Mouse (Mus musculus): ENCODE measurements at regions not wholly inside any gene's neighbourhood (a gene's known extent, or its start where the extent isn't known, plus 50 kb on each side); places are given as distances from the start of the nearest gene placed in this dataset.

GRCm38 (mm10) chr6:51240039-51240438, 192.4 kb upstream of the Nfe2l3 start:
- WGBS: 77% methylated on average over 3 of the region's 3 CpGs
- DNase-seq: no peak
- TF ChIP-seq CTCF (IDR thresholded peaks at IDR 0.05; ENCODE audit: insufficient read depth, low read length) (no peak), POLR2A (IDR thresholded peaks at IDR 0.05; ENCODE audit: borderline replicate concordance, extremely low read depth, low read depth, low read length) (no peak)
- no peak overlapping the region for H3K4me3 ChIP-seq (replicated peaks; ENCODE audit: extremely low read depth, low read depth, low read length)
- H3K4me1 ChIP-seq (ENCODE audit: control insufficient read depth, insufficient read depth, low read length): no peaks in the 10 kb centered on the region

DNA sequence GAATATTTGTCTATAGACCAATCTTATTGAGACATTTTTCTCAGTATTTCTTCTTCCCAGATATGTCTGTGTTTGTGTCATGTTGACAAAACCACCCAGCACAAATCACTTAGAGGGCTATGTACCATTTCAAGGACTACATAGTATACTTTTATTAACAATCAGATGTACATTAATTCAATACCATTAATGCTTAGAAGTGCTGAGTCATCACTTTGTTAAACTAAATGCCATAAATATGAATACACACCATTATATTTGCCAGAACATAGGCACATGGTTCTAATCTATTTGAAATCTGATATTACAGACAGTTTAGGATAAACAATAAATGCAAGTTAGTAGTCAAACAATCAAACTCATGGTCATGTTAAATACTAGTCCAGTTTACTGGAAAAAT, 182.2 kb upstream of the Nfe2l3 start:
- no peak for DNase-seq
- no peak overlapping the region for H3K4me3 ChIP-seq (replicated peaks; ENCODE audit: extremely low read depth, low read depth, low read length)
- TF ChIP-seq POLR2A (IDR thresholded peaks at IDR 0.05; ENCODE audit: borderline replicate concordance, extremely low read depth, low read depth, low read length) (no peak), CTCF (IDR thresholded peaks at IDR 0.05; ENCODE audit: insufficient read depth, low read length) (no peak)

GRCm38 (mm10) chr6:51251432-51251831, 181.0 kb upstream of the Nfe2l3 start:
- Histone ChIP-seq H3K4me3 (replicated peaks; ENCODE audit: extremely low read depth, low read depth, low read length) (no peak overlapping the region), H3K4me1 (ENCODE audit: control insufficient read depth, insufficient read depth, low read length) (no peaks in the 10 kb centered on the region)
- no peak for TF ChIP-seq CTCF (IDR thresholded peaks at IDR 0.05; ENCODE audit: insufficient read depth, low read length)
- no peak for TF ChIP-seq POLR2A (IDR thresholded peaks at IDR 0.05; ENCODE audit: borderline replicate concordance, extremely low read depth, low read depth, low read length)
- 94% methylated on average over 2 of the region's 2 CpGs for WGBS
- DNase-seq: no peak

More for the DNA sequence above, 182.2 kb upstream of the Nfe2l3 start:
- H3K4me1 ChIP-seq (ENCODE audit: control insufficient read depth, insufficient read depth, low read length): no peaks in the 10 kb centered on the region

DNA sequence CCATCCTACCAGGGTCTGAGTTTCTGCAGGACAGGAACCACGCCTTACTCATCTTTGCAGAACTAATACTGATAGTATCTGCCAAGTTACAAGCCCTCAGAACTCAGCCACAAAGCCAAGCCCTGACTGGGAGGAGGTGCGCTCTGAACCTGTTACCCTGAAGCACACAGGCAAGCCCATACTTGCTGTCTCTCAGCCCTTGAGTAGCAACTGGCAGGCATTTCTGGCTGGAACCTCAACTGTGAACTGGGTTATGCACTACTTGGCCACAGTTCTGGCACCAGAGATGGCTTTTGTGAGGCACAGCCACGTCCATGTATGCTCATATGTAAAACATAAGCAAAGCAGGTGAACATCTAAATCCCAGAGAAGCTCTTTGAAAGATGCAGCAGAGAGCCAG, 179.7 kb upstream of the Nfe2l3 start:
- Histone ChIP-seq H3K4me3 (replicated peaks; ENCODE audit: extremely low read depth, low read depth, low read length) (no peak overlapping the region), H3K4me1 (ENCODE audit: control insufficient read depth, insufficient read depth, low read length) (no peaks in the 10 kb centered on the region)
- TF ChIP-seq CTCF (IDR thresholded peaks at IDR 0.05; ENCODE audit: insufficient read depth, low read length) (no peak), POLR2A (IDR thresholded peaks at IDR 0.05; ENCODE audit: borderline replicate concordance, extremely low read depth, low read depth, low read length) (no peak)
- 83% methylated on average over 3 of the region's 3 CpGs for WGBS
- no peak for DNase-seq

DNA sequence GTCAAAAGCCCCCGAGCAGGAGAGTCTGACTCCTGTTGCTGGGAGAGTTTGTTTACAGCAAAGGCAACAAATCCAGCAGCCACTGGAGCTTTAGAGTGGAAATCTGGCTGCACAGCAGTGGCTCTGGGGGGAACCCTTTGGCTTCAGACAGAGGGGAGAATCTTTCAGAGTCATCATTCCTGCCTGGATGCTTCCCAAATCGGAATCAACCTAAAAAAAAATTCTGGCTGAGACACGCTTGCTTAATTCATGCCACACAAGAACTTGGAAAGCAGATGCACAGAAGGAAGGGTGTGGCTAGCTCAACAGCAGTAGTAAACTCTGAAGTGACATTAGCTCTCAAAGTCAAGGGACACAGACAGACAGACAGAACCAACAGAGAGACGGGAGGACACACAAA, 175.8 kb upstream of the Nfe2l3 start:
- DNase-seq: no peak
- 46% methylated on average over 4 of the region's 4 CpGs for WGBS
- no peak overlapping the region for H3K4me3 ChIP-seq (replicated peaks; ENCODE audit: extremely low read depth, low read depth, low read length)
- TF ChIP-seq POLR2A (IDR thresholded peaks at IDR 0.05; ENCODE audit: borderline replicate concordance, extremely low read depth, low read depth, low read length): no peak
- TF ChIP-seq CTCF (IDR thresholded peaks at IDR 0.05; ENCODE audit: insufficient read depth, low read length): no peak
- no peaks in the 10 kb centered on the region for H3K4me1 ChIP-seq (ENCODE audit: control insufficient read depth, insufficient read depth, low read length)

GRCm38 (mm10) chr6:51257524-51257923, 174.9 kb upstream of the Nfe2l3 start:
- no peak for DNase-seq

DNA sequence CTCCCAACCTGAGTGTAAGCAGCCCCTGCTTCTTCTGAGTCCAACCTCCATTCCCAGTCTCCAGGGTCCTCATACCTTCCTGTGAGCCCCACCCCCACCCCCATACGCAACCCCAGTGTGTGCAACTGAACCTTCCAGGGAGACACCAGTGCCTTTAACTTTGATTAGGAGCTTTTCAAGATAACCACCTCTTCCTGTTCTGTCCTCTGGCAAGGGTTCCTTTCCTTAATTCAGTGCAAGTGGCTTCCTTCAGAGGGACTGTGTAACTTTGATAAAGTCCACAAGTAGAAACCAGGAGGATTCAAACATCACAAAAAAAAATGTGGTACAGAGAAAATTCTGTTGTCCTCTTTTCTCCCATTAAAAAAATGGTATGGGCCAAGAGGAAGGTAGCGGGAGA, 174.2 kb upstream of the Nfe2l3 start:
- DNase-seq: no peak
- 67% methylated on average over 2 of the region's 2 CpGs for WGBS
- TF ChIP-seq CTCF (IDR thresholded peaks at IDR 0.05; ENCODE audit: insufficient read depth, low read length): no peak
- TF ChIP-seq POLR2A (IDR thresholded peaks at IDR 0.05; ENCODE audit: borderline replicate concordance, extremely low read depth, low read depth, low read length): no peak
- no peak overlapping the region for H3K4me3 ChIP-seq (replicated peaks; ENCODE audit: extremely low read depth, low read depth, low read length)
- H3K4me1 ChIP-seq (ENCODE audit: control insufficient read depth, insufficient read depth, low read length): no peaks in the 10 kb centered on the region

More at GRCm38 (mm10) chr6:51257524-51257923, 174.9 kb upstream of the Nfe2l3 start:
- no peak overlapping the region for H3K4me3 ChIP-seq (replicated peaks; ENCODE audit: extremely low read depth, low read depth, low read length)
- WGBS: 80% methylated on average over 6 of the region's 6 CpGs
- no peak for TF ChIP-seq POLR2A (IDR thresholded peaks at IDR 0.05; ENCODE audit: borderline replicate concordance, extremely low read depth, low read depth, low read length)
- TF ChIP-seq CTCF (IDR thresholded peaks at IDR 0.05; ENCODE audit: insufficient read depth, low read length): no peak
- H3K4me1 ChIP-seq (ENCODE audit: control insufficient read depth, insufficient read depth, low read length): no peaks in the 10 kb centered on the region

DNA sequence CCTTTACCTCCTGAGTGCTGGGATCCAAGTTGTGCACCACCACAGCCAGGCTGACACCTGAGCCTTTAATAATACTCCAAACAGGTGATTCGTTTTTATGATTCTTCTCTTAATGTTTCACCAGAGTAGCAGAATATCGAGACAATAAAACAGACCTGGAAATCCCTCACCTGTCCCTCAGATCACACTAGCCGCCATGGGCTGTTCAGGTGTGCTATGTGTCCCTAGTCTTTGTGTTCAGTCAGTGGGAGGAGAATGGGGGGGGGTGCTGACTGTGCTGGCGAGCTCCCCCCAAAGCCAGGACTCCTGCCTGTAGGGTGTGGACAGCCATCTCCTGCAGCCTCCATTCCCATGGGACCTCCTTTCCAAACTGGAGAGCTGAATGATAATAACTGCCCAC, 168.9 kb upstream of the Nfe2l3 start:
- 75% methylated on average over 4 of the region's 4 CpGs for WGBS
- no peak for DNase-seq
- Histone ChIP-seq H3K4me3 (replicated peaks; ENCODE audit: extremely low read depth, low read depth, low read length) (no peak overlapping the region), H3K4me1 (ENCODE audit: control insufficient read depth, insufficient read depth, low read length) (no peaks in the 10 kb centered on the region)
- TF ChIP-seq POLR2A (IDR thresholded peaks at IDR 0.05; ENCODE audit: borderline replicate concordance, extremely low read depth, low read depth, low read length): no peak

DNA sequence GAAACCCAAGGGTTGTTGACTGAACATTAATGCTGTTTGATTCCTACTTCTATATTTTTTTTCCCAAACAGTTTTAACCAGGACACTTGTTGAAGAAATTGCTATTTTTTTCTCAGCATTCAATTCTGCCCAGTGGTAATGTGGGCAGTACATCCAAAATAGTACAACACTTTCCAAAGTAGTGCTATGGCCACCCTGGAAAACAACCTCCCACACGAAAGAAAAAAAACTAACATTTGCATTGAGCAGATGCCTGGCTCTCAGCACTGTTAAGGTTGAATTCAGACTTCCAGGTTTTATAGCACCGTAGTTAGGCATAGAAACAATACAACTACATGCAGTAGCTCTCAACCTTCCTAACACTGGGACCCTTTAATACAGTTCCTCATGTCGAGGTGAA, 167.1 kb upstream of the Nfe2l3 start:
- H3K4me1 ChIP-seq (ENCODE audit: control insufficient read depth, insufficient read depth, low read length): no peaks in the 10 kb centered on the region; the same call in 1 of the 2 replicates

DNA sequence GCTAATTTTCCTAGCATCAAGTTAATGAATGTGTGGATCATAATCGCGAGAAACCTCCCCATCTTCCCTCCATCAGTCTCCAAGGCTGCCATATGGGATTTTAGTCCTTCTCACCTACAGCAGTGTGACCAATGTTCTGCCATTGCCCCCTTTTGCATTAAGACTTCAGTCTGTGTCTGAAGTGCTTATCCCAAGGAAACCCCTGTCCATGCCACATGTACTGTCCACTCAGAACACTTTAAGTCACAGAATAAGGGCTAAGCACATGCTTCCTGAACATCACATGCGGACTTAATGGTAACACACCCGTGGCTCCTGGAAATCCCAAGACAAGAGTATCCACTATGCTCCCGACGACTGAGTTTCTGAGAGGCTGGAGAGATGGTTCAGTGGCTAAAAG, 165.7 kb upstream of the Nfe2l3 start:
- no peak overlapping the region for H3K4me3 ChIP-seq (replicated peaks; ENCODE audit: extremely low read depth, low read depth, low read length)
- H3K4me1 ChIP-seq (ENCODE audit: control insufficient read depth, insufficient read depth, low read length): no peaks in the 10 kb centered on the region; the same call in 1 of the 2 replicates
- 90% methylated on average over 6 of the region's 6 CpGs for WGBS
- TF ChIP-seq CTCF (IDR thresholded peaks at IDR 0.05; ENCODE audit: insufficient read depth, low read length) (no peak), POLR2A (IDR thresholded peaks at IDR 0.05; ENCODE audit: borderline replicate concordance, extremely low read depth, low read depth, low read length) (no peak)
- DNase-seq: no peak

More for the DNA sequence above, 167.1 kb upstream of the Nfe2l3 start:
- WGBS: 80% methylated on average over 3 of the region's 3 CpGs
- DNase-seq: no peak
- TF ChIP-seq CTCF (IDR thresholded peaks at IDR 0.05; ENCODE audit: insufficient read depth, low read length) (no peak), POLR2A (IDR thresholded peaks at IDR 0.05; ENCODE audit: borderline replicate concordance, extremely low read depth, low read depth, low read length) (no peak)
- H3K4me3 ChIP-seq (replicated peaks; ENCODE audit: extremely low read depth, low read depth, low read length): no peak overlapping the region

All from lung, adult 2 months (tissue).